Mouse (Mus musculus) gastrocnemius, postnatal 4 days (tissue): ENCODE results near the gene Traf3ip2. TPM values are rescaled to one million over a fixed set of nuclear protein-coding genes. Genes with fewer than 3 reads are reported as not detected.
A peak's percentile ranks its signal among the peaks of the same experiment; 100 is the strongest.

Source experiments
- DNase-seq, 2 experiments: peaks; one replicate each; pipeline ENCODE4 v3.0.0; 2021 to 2022; ENCODE audit warnings: low spot score in 2 of 2, mixed read lengths in 2 of 2
- total RNA-seq, 2 experiments: library from RNA; stranded (reverse); gene quantifications; 2 replicates each; pipeline ENCODE4 v1.2.3; 2021

Traf3ip2 gene
- total RNA-seq, 2 experiments from 2014 or later: 4.4 to 5.8 TPM

GRCm38 (mm10) chr10:39630811-39631210 is 18.1 kb downstream of the Traf3ip2 start:
- no peak for DNase-seq

GRCm38 (mm10) chr10:39631627-39632026 is 18.9 kb downstream of the Traf3ip2 start:
- no peak for DNase-seq

- DNase-seq: no peak
Observed at GRCm38 (mm10) chr10:39633379-39633778, 20.6 kb downstream of the Traf3ip2 start.

GRCm38 (mm10) chr10:39634423-39635101 is 21.8 kb downstream of the Traf3ip2 start:
- DNase-seq: no peak

DNA sequence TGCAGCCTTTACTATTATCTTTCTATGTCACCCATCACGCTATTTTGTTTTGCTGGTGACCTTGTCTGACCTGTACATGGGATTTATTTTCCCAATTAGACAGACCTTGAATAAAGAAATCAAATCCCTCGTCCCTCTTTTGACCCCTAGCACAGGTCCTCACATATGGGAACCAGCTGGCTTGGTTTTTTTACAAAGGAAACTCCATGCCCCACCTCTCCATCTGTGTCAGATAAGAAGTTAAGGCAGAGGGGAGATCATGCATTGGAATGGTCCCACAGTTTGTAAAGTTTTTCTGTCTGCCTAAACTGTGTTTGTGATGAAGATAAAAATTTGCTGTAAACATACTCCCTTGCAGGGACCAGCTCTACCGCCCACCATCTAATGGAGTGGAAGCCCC is 26.1 kb downstream of the Traf3ip2 start:
- DNase-seq: no peak

DNA sequence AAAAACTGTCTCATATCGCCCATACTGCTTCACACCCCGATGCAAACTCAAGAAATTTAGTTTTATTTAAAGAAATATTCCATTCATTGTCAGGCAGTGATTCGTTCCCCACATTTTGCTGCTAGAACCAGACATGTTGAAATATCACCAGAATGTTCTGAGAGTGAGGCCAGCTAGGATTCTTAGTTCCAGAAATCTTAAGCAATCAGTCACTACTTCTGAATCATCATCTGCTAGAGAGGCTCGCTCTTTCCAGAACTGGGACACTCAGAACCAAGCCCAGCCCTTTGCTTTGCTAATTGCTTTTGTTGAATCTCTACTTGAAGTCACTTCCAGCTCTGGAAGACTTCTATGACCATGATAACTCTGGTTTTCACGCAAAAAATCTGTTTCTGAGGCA is 27.0 kb downstream of the Traf3ip2 start:
- DNase-seq: no peak

- no peak for DNase-seq
Observed at GRCm38 (mm10) chr10:39640817-39641226, 28.1 kb downstream of the Traf3ip2 start.

- no peak for DNase-seq
Observed at GRCm38 (mm10) chr10:39645789-39646628, 33.3 kb downstream of the Traf3ip2 start.

GRCm38 (mm10) chr10:39646629-39647019 is 33.9 kb downstream of the Traf3ip2 start:
- DNase-seq: peak in 1 of 2 experiments; percentile 36

DNA sequence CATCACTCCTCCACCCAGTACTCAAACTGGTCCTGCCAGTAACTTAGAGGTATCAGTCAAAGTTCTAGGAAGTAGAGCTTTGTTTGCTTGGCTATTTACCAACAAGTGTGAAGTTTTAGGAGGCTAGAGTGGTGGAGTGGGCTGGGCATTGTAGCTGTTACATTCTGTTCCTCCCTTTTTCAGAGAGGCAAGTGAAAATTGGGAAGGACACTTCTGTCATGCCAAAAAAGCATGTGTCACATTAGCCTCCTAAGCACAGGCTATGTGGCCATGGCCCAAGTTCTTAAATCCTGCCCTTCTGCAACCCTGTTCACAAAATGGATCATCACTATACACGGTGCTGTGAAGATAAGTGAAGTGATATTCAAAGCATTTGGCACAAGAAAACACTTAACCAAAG is 34.4 kb downstream of the Traf3ip2 start:
- DNase-seq: no peak

DNA sequence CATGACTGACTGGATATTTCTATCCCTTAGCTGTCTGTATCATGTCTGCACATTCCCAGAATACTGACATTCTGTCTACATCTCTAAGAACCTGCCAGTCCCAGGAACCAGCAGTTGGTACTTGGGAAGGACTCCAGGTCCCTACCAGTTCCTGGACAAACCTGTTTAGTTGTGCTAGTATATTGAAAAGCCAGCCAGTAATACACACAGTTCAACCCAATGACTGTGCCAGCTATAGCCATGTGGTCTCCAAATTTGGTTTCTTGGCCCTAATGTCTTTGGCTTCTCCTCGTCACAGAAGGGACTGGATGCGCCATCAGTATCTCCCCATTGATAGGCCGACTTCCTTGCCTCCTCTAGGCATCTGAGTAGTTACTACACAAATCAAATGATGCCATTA is 35.5 kb downstream of the Traf3ip2 start:
- no peak for DNase-seq

GRCm38 (mm10) chr10:39649550-39649949 is 36.8 kb downstream of the Traf3ip2 start:
- no peak for DNase-seq

- DNase-seq: no peak
Observed at GRCm38 (mm10) chr10:39650316-39650715, 37.6 kb downstream of the Traf3ip2 start.

DNA sequence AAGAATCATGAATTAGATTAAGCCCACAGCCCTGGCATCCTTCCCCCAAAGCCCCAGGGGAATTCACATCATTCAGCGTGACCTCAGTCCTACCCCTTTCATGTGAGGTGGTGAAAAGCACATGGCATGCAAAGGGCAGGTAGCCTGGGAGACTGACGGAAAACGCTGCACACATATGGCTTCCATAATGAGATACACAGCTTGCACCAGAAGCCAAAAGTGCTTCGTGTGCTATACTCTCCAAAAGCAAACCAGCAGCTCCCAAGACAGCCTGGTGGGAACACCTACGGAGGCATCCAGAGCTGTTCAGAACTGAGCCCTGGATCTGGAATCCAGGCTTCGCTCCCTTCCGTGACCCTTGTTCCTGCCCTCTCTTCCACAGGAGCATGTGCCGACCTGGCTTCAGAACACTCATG is 41.3 kb downstream of the Traf3ip2 start:
- DNase-seq: no peak

GRCm38 (mm10) chr10:39658901-39659410 is 46.2 kb downstream of the Traf3ip2 start:
- no peak for DNase-seq

- peak in 1 of 2 experiments; percentile 36 for DNase-seq
Observed at GRCm38 (mm10) chr10:39659411-39660268, 46.9 kb downstream of the Traf3ip2 start.

DNA sequence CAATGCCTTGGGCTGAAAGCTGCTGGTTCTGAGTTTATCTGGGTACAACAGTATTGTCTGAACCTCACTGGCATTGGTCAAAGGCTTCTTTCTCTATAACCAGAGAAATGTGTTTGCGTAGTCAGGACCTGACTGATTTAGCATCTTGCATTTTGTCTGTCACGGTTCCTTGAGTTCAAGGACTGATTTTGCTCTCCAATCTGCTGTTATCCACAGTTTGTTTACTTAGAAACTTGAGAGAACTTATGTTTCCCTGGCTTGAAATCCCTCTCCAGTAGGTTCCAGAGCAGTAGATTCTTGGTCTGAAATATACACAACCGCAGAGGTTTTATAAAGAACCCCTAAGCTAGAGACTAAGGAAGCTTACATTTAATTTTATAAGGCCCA is 47.5 kb downstream of the Traf3ip2 start:
- no peak for DNase-seq

DNA sequence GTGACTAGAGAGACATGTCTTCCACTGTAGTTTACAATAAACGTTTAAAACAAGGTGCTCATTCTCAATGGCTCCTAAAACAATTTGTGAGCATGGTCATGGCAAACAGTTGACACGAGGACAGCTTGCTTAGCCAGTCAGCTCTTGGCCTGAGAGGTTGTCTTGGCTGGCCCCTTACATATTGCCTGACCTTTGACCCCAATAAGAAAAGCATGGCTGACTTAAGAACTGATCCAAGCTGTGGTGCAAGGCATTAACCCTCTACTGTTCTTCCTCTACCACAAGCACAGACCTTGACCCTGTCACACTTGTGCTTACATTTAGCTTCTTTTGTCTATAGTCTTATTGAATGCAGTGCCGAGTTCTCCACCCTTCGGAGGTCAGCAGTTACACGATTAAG is 48.0 kb downstream of the Traf3ip2 start:
- DNase-seq: no peak

DNA sequence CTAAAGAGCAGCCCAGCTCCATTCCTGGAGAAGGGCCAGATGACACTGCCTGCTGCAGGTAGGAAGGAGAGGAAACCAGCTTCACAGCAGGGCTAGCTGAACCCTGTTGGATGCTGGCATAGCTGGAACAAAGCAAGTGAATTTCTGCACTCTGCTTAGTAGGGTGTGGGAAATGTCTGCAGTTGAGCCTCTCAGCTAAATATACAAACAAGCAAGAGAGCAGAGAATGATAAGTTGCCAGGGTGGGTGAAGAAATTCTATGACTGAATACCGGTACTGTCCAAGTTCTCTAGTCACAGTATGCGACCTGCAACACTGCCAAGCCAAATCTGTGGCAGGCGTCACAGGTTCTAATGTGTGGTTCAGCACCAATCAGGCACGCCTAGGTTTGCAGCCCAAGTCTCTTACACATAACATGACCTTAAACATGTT is 52.4 kb downstream of the Traf3ip2 start:
- no peak for DNase-seq

GRCm38 (mm10) chr10:39666027-39666426 is 53.3 kb downstream of the Traf3ip2 start:
- no peak for DNase-seq

GRCm38 (mm10) chr10:39671451-39671850 is 58.7 kb downstream of the Traf3ip2 start:
- no peak for DNase-seq
